Mouse (Mus musculus) lung, embryonic 14.5 days (tissue): ENCODE results near the gene 4933427I04Rik. TPM values are rescaled to one million over a fixed set of nuclear protein-coding genes. Genes with fewer than 3 reads are reported as not detected.

ENCODE experiments used
- ATAC-seq: fragments of 200-750 bp; cut with Nextera tagmentation; 2 replicates; pipeline ENCODE4 v1.8.0; 2017; ENCODE audit warnings: mild to moderate bottlenecking, moderate TSS enrichment, moderate library complexity; ENCODE audit not compliant: insufficient read depth
- DNase-seq: peaks from one replicate; pipeline ENCODE4 v3.0.0-alpha.2; 2015
- H3K27ac ChIP-seq: fragments of 300-500 bp; sonication (generic); 2 replicates; pipeline ENCODE4 v1.5.1; 2014; ENCODE audit warnings: low read depth, mild to moderate bottlenecking, moderate library complexity
- H3K27me3 ChIP-seq: fragments of 300-500 bp; sonication (generic); 2 replicates; pipeline ENCODE4 v1.6.1; 2014; ENCODE audit warnings: low read length, control low read depth; ENCODE audit not compliant: insufficient read depth
- H3K36me3 ChIP-seq: fragments of 300-500 bp; sonication (generic); 2 replicates; pipeline ENCODE4 v1.6.1; 2014; ENCODE audit warnings: control low read depth; ENCODE audit not compliant: insufficient read depth
- H3K4me1 ChIP-seq: fragments of 300-500 bp; sonication (generic); 2 replicates; pipeline ENCODE4 v1.6.1; 2014; ENCODE audit warnings: antibody characterized with exemption, control low read depth; ENCODE audit not compliant: insufficient read depth
- H3K4me2 ChIP-seq: fragments of 300-500 bp; sonication (generic); 2 replicates; pipeline ENCODE4 v1.6.1; 2014; ENCODE audit warnings: mild to moderate bottlenecking
- H3K4me3 ChIP-seq: fragments of 300-500 bp; sonication (generic); 2 replicates; pipeline ENCODE4 v1.5.1; 2014; ENCODE audit warnings: low read depth, low read length
- H3K9ac ChIP-seq: fragments of 300-500 bp; sonication (generic); 2 replicates; pipeline ENCODE4 v1.6.1; 2014
- H3K9me3 ChIP-seq: fragments of 300-500 bp; sonication (generic); 2 replicates; pipeline ENCODE4 v1.6.1; 2016; ENCODE audit warnings: low read depth, low read length, control low read depth
- CTCF ChIP-seq: IDR thresholded peaks from 2 replicates; pipeline ENCODE4 v1.5.1; 2016; ENCODE audit warnings: antibody characterized with exemption, low read depth
- WGBS: fragments of 180-500 bp; shearing (Covaris S2); extraction: QIAGEN DNeasy Blood & Tissue Kit; methylation state at CpG from one replicate; pipeline ENCODE4 v1.1.7; 2014; 5-methylcytosine and 5-hydroxymethylcytosine counted together
- polyA plus RNA-seq: library from polyadenylated mRNA; unstranded; fragments of >200 nt; fragmentation: Nextera tagmentation; extraction: Ambion mirVana; gene quantifications from 2 replicates; pipeline ENCODE4 v1.2.1, GENCODE M21; 2014

Gene 4933427I04Rik
- polyA plus RNA-seq, 1 experiment from 2014 or later, result not detected

DNA sequence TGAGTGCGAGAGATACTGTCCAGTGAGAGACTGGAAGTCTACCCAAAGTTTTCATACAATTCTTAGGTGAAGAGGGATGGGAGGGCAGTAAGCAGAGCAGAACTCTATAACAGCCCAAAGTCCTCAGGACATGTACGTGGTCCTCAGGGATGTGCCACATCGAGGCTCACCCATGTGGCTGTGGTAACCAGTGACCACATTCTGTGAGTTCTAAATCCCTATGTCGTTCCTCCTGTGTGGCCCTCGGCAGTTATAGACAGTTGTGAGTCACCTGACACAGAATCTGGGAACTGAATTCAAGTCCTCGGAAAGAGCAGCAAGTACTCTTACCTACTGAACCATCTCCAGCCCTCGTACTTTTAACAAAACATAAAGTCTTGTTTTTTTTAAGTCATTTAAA, 1.4 kb upstream of the 4933427I04Rik start:
- TF ChIP-seq CTCF, result no peak
- no peak for ATAC-seq
- Histone ChIP-seq H3K4me1 (no peaks in the 10 kb centered on the region), H3K9me3 (no peaks in the 10 kb centered on the region), H3K27ac (no peak overlapping the region), H3K4me2 (no peak overlapping the region), H3K9ac (no peak overlapping the region), H3K4me3 (no peak overlapping the region), H3K27me3 (no peaks in the 10 kb centered on the region), H3K36me3 (no peaks in the 10 kb centered on the region)
- no peak for DNase-seq
- 83% methylated on average over 7 of the region's 7 CpGs for WGBS

- no peak for ATAC-seq
- no peaks in the 10 kb centered on the region for H3K4me1 ChIP-seq
- H3K27ac ChIP-seq, result no peak overlapping the region
- H3K4me3 ChIP-seq, result no peak overlapping the region
- no peaks in the 10 kb centered on the region for H3K27me3 ChIP-seq
- no peak overlapping the region for H3K4me2 ChIP-seq
- no peaks in the 10 kb centered on the region for H3K36me3 ChIP-seq
- TF ChIP-seq CTCF, result no peak
- no peak overlapping the region for H3K9ac ChIP-seq
- 47% methylated on average over 2 of the region's 2 CpGs for WGBS
- DNase-seq, result no peak
- no peaks in the 10 kb centered on the region for H3K9me3 ChIP-seq
Observed at GRCm38 (mm10) chr4:123859803-123860202, 324 bp downstream of the 4933427I04Rik start.

GRCm38 (mm10) chr4:123860621-123861020, 1.1 kb downstream of the 4933427I04Rik start:
- no peak for DNase-seq
- Histone ChIP-seq H3K36me3 (no peaks in the 10 kb centered on the region), H3K9me3 (no peaks in the 10 kb centered on the region), H3K27ac (no peak overlapping the region), H3K4me2 (no peak overlapping the region), H3K4me1 (no peaks in the 10 kb centered on the region), H3K4me3 (no peak overlapping the region), H3K9ac (no peak overlapping the region), H3K27me3 (no peaks in the 10 kb centered on the region)
- ATAC-seq, result no peak
- no peak for TF ChIP-seq CTCF
- WGBS, result 76% methylated on average over 5 of the region's 5 CpGs

- Histone ChIP-seq H3K27me3 (no peaks in the 10 kb centered on the region), H3K4me3 (no peak overlapping the region), H3K4me1 (no peaks in the 10 kb centered on the region), H3K4me2 (no peak overlapping the region), H3K36me3 (no peaks in the 10 kb centered on the region), H3K27ac (no peak overlapping the region), H3K9me3 (no peaks in the 10 kb centered on the region), H3K9ac (no peak overlapping the region)
- TF ChIP-seq CTCF, result no peak
- 83% methylated on average over 5 of the region's 5 CpGs for WGBS
- DNase-seq, result no peak
- ATAC-seq, result no peak
Observed at GRCm38 (mm10) chr4:123893726-123894125, 34.2 kb downstream of the 4933427I04Rik start.

GRCm38 (mm10) chr4:123894295-123894694, 34.8 kb downstream of the 4933427I04Rik start:
- no peaks in the 10 kb centered on the region for H3K9me3 ChIP-seq
- no peak overlapping the region for H3K4me3 ChIP-seq
- no peak for DNase-seq
- no peak for ATAC-seq
- no peak overlapping the region for H3K9ac ChIP-seq
- H3K27me3 ChIP-seq, result no peaks in the 10 kb centered on the region
- no peak overlapping the region for H3K4me2 ChIP-seq
- no peaks in the 10 kb centered on the region for H3K4me1 ChIP-seq
- no peaks in the 10 kb centered on the region for H3K36me3 ChIP-seq
- WGBS, result 83% methylated on average over 4 of the region's 4 CpGs
- TF ChIP-seq CTCF, result no peak
- H3K27ac ChIP-seq, result no peak overlapping the region

DNA sequence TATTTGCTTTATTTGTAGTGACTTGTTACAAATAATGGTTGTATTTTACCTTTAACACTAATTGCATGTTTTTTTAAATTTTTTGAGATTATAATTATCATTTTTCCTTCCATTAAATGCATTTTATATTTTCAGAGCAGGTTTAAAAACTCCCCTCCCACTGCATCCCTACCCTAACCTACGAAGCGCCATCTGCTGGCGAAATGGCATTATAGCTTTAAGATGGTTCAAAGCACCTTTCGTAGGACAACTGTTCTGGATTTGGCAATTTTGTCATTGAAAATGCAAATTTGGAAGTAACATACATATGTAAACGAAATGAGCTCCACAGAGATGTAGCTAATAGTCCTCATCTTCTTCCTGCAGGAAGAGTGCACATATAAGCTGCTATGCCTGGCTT, 39.2 kb downstream of the 4933427I04Rik start:
- H3K9me3 ChIP-seq, result no peaks in the 10 kb centered on the region
- ATAC-seq (no peak), DNase-seq (peak; percentile 81)
- H3K4me3 ChIP-seq, result no peak overlapping the region
- no peaks in the 10 kb centered on the region for H3K27me3 ChIP-seq
- peak; percentile 86 for TF ChIP-seq CTCF
- no peak overlapping the region for H3K27ac ChIP-seq
- H3K4me2 ChIP-seq, result no peak overlapping the region
- no peak overlapping the region for H3K9ac ChIP-seq
- no peaks in the 10 kb centered on the region for H3K36me3 ChIP-seq
- WGBS, result 12% methylated on average over 5 of the region's 5 CpGs
- no peaks in the 10 kb centered on the region for H3K4me1 ChIP-seq

- 71% methylated on average over 3 of the region's 3 CpGs for WGBS
- Histone ChIP-seq H3K27ac (no peak overlapping the region), H3K4me2 (no peak overlapping the region)
Observed at GRCm38 (mm10) chr4:123903432-123903831, 44.0 kb downstream of the 4933427I04Rik start.

More at GRCm38 (mm10) chr4:123903432-123903831, 44.0 kb downstream of the 4933427I04Rik start:
- peaks cover 4% of the 10 kb centered on the region for H3K36me3 ChIP-seq
- 0 out of 2 replicates have a peak, but pooled peaks have one; percentile 8 for TF ChIP-seq CTCF
- no peak overlapping the region for H3K9ac ChIP-seq
- no peaks in the 10 kb centered on the region for H3K9me3 ChIP-seq
- peaks cover 5% of the 10 kb centered on the region; the same call in 1 of the 2 replicates for H3K4me1 ChIP-seq
- H3K27me3 ChIP-seq, result no peaks in the 10 kb centered on the region
- DNase-seq (no peak), ATAC-seq (no peak)
- 0 out of 2 replicates have a peak overlapping the region, but pooled peaks have one; percentile 74 for H3K4me3 ChIP-seq
